Mouse (Mus musculus): ENCODE measurements around the gene Crlf1.
A peak's percentile ranks its signal among the peaks of the same experiment; 100 is the strongest.

Crlf1 gene

DNA sequence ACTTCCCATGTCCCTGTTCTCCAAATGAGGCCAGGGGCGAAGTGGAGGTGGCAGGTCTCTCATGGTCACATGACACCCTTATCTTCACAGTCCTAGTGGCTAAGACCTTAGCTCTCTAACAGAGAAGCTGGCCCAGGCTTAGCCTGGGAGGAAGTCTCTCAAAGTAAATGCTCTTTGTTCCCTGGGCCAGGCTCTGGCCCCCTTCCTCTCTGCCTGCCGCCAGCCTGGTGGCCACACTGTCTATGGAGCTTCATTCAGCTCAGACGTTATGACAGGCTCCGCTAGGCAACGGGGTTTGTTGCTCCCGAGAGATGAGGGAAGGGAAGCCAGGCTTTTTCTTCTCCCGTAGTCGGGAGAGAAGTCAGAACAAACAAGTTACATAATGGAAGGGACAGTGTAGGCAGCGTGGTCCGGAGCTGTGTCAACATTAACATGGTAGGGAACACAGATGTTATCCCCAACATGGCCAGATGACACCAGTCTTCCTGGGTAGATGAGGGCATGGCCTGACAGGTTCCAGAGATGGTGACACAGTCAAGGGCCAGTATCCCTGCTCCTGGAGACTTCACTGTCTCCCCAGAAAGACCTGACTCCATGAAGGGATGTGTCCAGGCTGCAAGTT lies 23.6 kb upstream of the Crlf1 start:
- DNase-seq = no peak

GRCm38 (mm10) chr8:70469938-70470337 lies 23.0 kb upstream of the Crlf1 start:
- DNase-seq = no peak

DNA sequence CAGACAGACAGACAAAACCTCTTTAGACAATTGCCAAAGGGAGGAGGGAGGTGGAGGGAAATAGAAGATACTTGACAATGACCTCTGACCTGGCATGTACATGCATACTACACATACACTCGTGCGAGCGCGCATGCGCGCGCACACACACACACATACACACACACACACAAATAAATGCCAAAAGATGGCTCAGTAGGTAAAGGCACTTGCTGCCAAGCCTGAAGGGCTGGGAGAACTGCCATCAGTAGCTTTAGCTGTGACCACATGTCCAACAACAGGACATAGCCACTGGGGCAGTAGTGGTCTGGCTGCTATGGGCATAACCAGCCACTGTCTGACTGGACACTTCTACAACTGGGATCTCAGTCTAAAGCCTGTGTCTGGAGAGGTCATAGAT lies 21.1 kb upstream of the Crlf1 start:
- no peak for DNase-seq

GRCm38 (mm10) chr8:70476333-70477268 lies 16.4 kb upstream of the Crlf1 start, which contains the start of gene Klhl26:
Klhl26 (minus strand) TSS chr8:70476968.
- peak; percentile 90 for DNase-seq

- DNase-seq = no peak
Observed at GRCm38 (mm10) chr8:70477269-70477982, 15.5 kb upstream of the Crlf1 start.

DNA sequence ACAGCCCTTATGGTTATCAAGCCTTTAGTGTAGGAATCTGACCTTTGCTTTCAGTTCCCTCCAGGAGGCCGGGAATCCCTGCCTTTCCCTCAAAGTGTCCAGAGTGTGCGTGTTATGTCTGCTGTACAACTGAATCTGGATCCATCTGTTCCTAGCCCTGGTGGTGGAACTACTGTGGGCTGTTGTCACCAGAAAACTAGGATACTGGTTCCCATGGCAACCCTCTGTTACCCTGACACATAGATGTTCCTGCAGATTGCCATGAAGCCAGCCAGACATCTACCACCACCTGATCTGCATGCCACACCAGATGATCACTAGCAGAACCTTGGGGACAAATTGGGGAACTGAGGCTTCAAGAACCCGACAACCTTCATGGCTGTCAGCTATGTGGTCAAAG lies 11.1 kb upstream of the Crlf1 start:
- no peak for DNase-seq

GRCm38 (mm10) chr8:70482943-70483342 lies 10.0 kb upstream of the Crlf1 start:
- DNase-seq = no peak

GRCm38 (mm10) chr8:70486191-70486681 lies 6.7 kb upstream of the Crlf1 start:
- DNase-seq = no peak

GRCm38 (mm10) chr8:70486941-70487520 lies 5.9 kb upstream of the Crlf1 start, which contains the start of gene Tmem59l:
Tmem59l (minus strand) TSS chr8:70487358.
- peak; percentile 67 for DNase-seq

GRCm38 (mm10) chr8:70487993-70488796 lies 4.8 kb upstream of the Crlf1 start:
- no peak for DNase-seq

GRCm38 (mm10) chr8:70488931-70489470 lies 4.0 kb upstream of the Crlf1 start:
- DNase-seq = no peak

DNA sequence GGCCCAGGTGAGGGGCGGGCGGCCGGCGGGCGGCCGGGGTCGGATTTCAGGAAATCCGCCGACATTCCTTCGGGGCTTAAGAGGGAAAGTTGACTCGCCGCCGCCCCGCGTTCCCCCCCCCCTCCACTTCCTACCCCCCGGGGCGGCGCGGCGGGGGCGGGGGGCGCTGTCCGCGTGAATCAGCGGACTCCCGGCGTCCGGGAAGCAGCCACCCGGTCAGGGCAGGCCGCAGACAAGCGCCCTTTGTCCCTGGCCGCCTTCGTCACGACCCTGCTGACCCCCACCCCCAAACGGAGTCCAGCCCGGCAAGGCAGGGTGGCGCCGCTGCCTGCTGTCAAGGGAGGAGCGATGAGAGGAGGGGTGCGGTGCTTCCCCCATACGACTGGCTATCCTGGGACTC lies 3.4 kb upstream of the Crlf1 start:
- no peak for DNase-seq

GRCm38 (mm10) chr8:70490061-70490879 lies 2.7 kb upstream of the Crlf1 start:
- DNase-seq = no peak

GRCm38 (mm10) chr8:70490880-70491495 lies 2.0 kb upstream of the Crlf1 start:
- DNase-seq = no peak

DNA sequence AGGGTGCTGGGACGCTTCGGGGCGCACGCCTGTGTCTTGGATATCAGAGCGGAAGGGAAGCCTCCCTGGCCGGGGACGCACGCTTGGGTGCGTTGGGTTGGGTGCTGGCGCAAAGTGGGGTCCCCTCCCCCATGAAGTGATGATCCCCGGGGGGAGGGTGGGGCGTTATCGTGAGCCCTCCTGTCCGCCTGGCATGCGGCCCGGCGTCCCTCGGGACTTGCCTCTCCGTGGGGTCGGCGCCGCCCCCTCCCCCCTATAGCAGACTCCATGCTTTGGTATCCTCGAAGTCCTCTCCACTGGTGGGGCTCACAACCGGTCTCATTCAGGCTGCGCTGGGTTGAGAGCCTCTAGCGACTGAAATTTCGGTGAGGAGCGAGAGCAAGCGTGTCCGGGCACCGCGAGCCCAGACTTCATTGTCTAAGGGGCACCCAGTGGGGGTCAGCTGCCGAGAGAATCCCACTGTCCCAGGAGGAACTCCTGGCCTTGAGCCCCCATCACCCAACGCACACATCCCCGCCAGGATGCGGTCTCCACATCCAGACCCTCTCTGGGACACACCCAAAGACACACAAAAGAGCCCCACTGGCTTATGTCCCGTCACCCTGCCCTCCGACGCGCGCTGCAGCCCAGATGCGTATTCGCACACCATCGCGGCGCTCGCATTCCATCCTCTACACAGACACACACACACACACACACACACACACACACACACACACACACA lies 896 bp downstream of the Crlf1 start:
- no peak for DNase-seq

DNA sequence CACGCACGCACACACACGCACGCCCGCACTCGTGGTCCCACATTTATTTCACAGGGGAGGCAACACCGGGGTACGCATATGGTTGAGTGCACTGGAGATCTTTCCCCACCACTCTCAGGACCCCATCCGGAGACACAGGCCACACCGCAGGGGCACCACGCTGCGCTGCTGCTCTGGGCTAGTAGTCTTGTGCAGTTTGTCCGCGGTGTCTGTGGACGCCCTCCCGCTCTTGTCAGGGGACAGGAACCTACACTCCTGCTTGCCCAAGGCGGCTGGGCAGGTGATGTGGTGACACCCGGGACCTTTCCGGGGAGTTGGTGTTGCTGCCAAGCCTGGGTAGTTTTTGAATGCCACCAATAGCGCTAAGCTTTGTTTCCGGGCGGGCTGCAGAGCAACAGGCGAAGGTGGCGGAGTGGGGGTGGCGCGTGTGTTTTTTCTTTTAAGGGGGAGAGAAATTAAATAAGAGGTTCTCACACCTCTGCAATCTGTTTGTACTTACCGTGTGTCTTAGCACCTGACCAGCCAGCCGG lies 1.5 kb downstream of the Crlf1 start:
- DNase-seq = no peak

- no peak for DNase-seq
Observed at GRCm38 (mm10) chr8:70495001-70495770, 2.2 kb downstream of the Crlf1 start.

DNA sequence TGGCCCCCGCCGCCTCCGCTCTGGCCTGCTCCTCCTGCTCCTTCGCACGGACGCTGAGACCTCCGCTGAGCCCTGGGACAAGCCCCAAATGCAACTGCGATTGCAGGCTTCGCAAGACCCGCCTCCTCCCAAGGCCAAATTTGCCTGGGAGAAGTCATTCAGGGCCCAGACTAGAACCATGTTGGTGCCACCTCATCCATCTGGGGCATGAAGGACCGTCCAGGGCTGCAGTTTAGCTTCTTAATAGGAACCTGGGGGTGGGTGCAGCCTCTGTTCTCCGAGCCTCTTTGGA lies 2.8 kb downstream of the Crlf1 start:
- DNase-seq = no peak
